Mouse (Mus musculus): ENCODE data around the gene Nr1h4.

The Nr1h4 gene

GRCm38 (mm10) chr10:89424800-89425393 lies 108.5 kb downstream of the Nr1h4 start:
- no peak for DNase-seq

- no peak for DNase-seq
Observed at GRCm38 (mm10) chr10:89424217-89424616, 109.2 kb downstream of the Nr1h4 start.

- DNase-seq = no peak
Observed at GRCm38 (mm10) chr10:89423164-89423778, 110.1 kb downstream of the Nr1h4 start.

GRCm38 (mm10) chr10:89422504-89423158 lies 110.8 kb downstream of the Nr1h4 start:
- no peak for DNase-seq

GRCm38 (mm10) chr10:89417966-89418365 lies 115.4 kb downstream of the Nr1h4 start:
- no peak for DNase-seq

GRCm38 (mm10) chr10:89415478-89415877 lies 117.9 kb downstream of the Nr1h4 start:
- no peak for DNase-seq

GRCm38 (mm10) chr10:89407551-89407950 lies 125.8 kb downstream of the Nr1h4 start:
- DNase-seq = no peak

- DNase-seq = no peak
Observed at GRCm38 (mm10) chr10:89406733-89407484, 126.5 kb downstream of the Nr1h4 start.

- DNase-seq = no peak
Observed at GRCm38 (mm10) chr10:89404936-89405335, 128.4 kb downstream of the Nr1h4 start.
